Mouse (Mus musculus) central nervous system, embryonic 11.5 days (tissue): ENCODE data around the gene Mid1. TPM values are rescaled to one million over a fixed set of nuclear protein-coding genes. Genes with fewer than 3 reads are reported as not detected.

Experiments used
- polyA plus RNA-seq: library from polyadenylated mRNA; depleted of rRNA; stranded (reverse); fragments of >200 nt; gene quantifications from 2 replicates; pipeline ENCODE4 v1.2.3, GENCODE M21; 2012; rRNA removed

Mid1 gene
- 25.6 and 32.5 TPM in 2 replicates for polyA plus RNA-seq

DNA sequence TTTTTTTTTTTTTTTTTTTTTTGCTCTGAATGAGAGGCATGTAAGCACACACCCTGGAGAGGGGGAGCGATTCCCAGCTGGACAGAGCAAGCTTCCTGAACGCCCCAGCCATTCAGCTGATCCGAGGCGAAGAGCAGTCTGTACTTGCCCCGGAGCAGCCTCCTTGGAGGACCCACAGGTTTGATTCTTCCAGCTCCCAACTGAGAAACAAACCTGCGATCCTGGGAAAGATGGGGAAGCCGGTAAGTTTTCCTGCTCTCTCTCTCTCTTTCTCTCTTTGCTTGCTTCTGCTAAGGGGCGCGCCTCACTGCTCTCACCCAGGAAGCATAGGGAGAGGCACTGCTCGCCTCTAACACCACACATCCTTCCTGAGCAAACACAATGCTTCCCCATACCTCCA is at the start of gene Mid1:
TSS of gene Mid1 (plus strand) at position 69 of the 400 bp plus-strand sequence.

GRCm38 (mm10) chrX:169779535-169779934 is 94.5 kb downstream of the Mid1 start, which contains the start of gene 4933400A11Rik:
Gene 4933400A11Rik (minus strand): TSS chrX:169779635.

GRCm38 (mm10) chrX:170009016-170009750 is 324.2 kb downstream of the Mid1 start, which contains the start of gene Gm21887:
Gene Gm21887 (plus strand): TSS chrX:170009659.

Other genes starting within 250 kb of the Mid1 start
- not detected in 2 replicates for gene 4933400A11Rik, start 94.4 kb downstream of the Mid1 start, polyA plus RNA-seq